In genomic region chr17:25835301-25835700, GRCm38 (mm10) we compare ENCODE assay signal across 10 mouse cellular contexts. TPM values are rescaled to one million over a fixed set of nuclear protein-coding genes. Genes with fewer than 3 reads are reported as not detected.
DNase-seq lines count a peak whose midpoint lies in the region; ATAC-seq lines count a peak whose summit lies in the region.
"Had no signal": no experiment of that assay in that cellular context is flagged by ENCODE, and none has a peak within 500 bp of the region (broad histone marks: within the 10 kb centered on the region; RNA-seq: fewer than 3 reads in every experiment).

No protein-coding gene starts in this region.

- no peak overlapping the region for H3K27ac ChIP-seq in heart, embryonic 13.5 days (replicated peaks)
- H3K27ac ChIP-seq in brown adipose tissue, adult 24 weeks (replicated peaks; ENCODE audit: low read depth, low read length), result no peak overlapping the region
- no peak overlapping the region for H3K27ac ChIP-seq in hindbrain, embryonic 11.5 days (ENCODE audit: low read depth, low read length)
- no peak overlapping the region for H3K27ac ChIP-seq in midbrain, embryonic 12.5 days (replicated peaks)

- 91% methylated on average over 7 of the region's 7 CpGs for WGBS in heart, embryonic 13.5 days
- 90% methylated on average over 7 of the region's 7 CpGs for WGBS in hindbrain, embryonic 11.5 days
- WGBS in midbrain, embryonic 12.5 days, result 94% methylated on average over 7 of the region's 7 CpGs

- H3K9me3 ChIP-seq in heart, embryonic 13.5 days, result no peaks in the 10 kb centered on the region
- no peaks in the 10 kb centered on the region for H3K9me3 ChIP-seq in hindbrain, embryonic 11.5 days (ENCODE audit: control insufficient read depth, low read length)
- H3K9me3 ChIP-seq in midbrain, embryonic 12.5 days, result no peaks in the 10 kb centered on the region

- H3K36me3 ChIP-seq in heart, embryonic 13.5 days, result peaks cover 63% of the 10 kb centered on the region
- H3K36me3 ChIP-seq in hindbrain, embryonic 11.5 days (ENCODE audit: control insufficient read depth, insufficient read depth, low read length), result peaks cover 21% of the 10 kb centered on the region
- H3K36me3 ChIP-seq in midbrain, embryonic 12.5 days, result peaks cover 39% of the 10 kb centered on the region

- peak overlapping the region; percentile 99 for H3K4me2 ChIP-seq in heart, embryonic 13.5 days
- H3K4me2 ChIP-seq in hindbrain, embryonic 11.5 days (replicated peaks; ENCODE audit: low read depth, low read length), result peak overlapping the region; percentile 7; the same call in 1 of the 2 replicates
- H3K4me2 ChIP-seq in midbrain, embryonic 12.5 days (replicated peaks), result peak overlapping the region; percentile 10; the same call in 1 of the 2 replicates

- peak overlapping the region; percentile 74; the same call in 1 of the 2 replicates for H3K4me3 ChIP-seq in heart, embryonic 13.5 days
- peak overlapping the region; percentile 76; the same call in 1 of the 2 replicates for H3K4me3 ChIP-seq in brown adipose tissue, adult 24 weeks (ENCODE audit: insufficient read depth, low read depth, low read length)
- no peak overlapping the region for H3K4me3 ChIP-seq in hindbrain, embryonic 11.5 days (ENCODE audit: low read depth, low read length)
- H3K4me3 ChIP-seq in midbrain, embryonic 12.5 days, result no peak overlapping the region

- peaks cover 68% of the 10 kb centered on the region for H3K4me1 ChIP-seq in heart, embryonic 13.5 days
- peaks cover 25% of the 10 kb centered on the region for H3K4me1 ChIP-seq in brown adipose tissue, adult 24 weeks (ENCODE audit: control insufficient read depth, insufficient read depth, insufficient read length, low read length)
- peaks cover 37% of the 10 kb centered on the region for H3K4me1 ChIP-seq in hindbrain, embryonic 11.5 days (replicated peaks; ENCODE audit: control insufficient read depth, insufficient read depth, low read length)
- H3K4me1 ChIP-seq in midbrain, embryonic 12.5 days, result peaks cover 73% of the 10 kb centered on the region

- H3K9ac ChIP-seq in heart, embryonic 13.5 days, result peak overlapping the region; percentile 92
- no peak overlapping the region for H3K9ac ChIP-seq in hindbrain, embryonic 11.5 days (ENCODE audit: low read depth, low read length)
- 0 out of 2 replicates have a peak overlapping the region, but pooled peaks have one; percentile 8 for H3K9ac ChIP-seq in midbrain, embryonic 12.5 days (replicated peaks)

- no peaks in the 10 kb centered on the region for H3K27me3 ChIP-seq in heart, embryonic 13.5 days (replicated peaks)
- no peaks in the 10 kb centered on the region for H3K27me3 ChIP-seq in hindbrain, embryonic 11.5 days (ENCODE audit: control insufficient read depth, insufficient read depth, low read length)
- no peaks in the 10 kb centered on the region for H3K27me3 ChIP-seq in midbrain, embryonic 12.5 days

- ATAC-seq in heart, embryonic 13.5 days (ENCODE audit: extremely low read depth, insufficient number of reproducible peaks, low FRiP score, low TSS enrichment), result no peak
- no peak for ATAC-seq in hindbrain, embryonic 11.5 days (ENCODE audit: low FRiP score)
- no peak for ATAC-seq in midbrain, embryonic 12.5 days (ENCODE audit: low FRiP score, low read depth)
- no peak for ATAC-seq in erythroid progenitor cell, adult 5-6 weeks (replicated peaks; ENCODE audit: low FRiP score, poor library complexity, severe bottlenecking)

- no peak for DNase-seq in heart, adult 8-10 months (ENCODE audit: low spot score)
- DNase-seq in hindbrain, embryonic 11.5 days (ENCODE audit: low spot score), result no peak
- DNase-seq in cerebellum, adult 11 months, result no peak
- DNase-seq in adrenal gland, adult 8-10 months, result no peak

RNA-seq across cellular contexts. Expression of gene Rhbdl1, which starts 1.8 kb away (rescaled TPM):
- 0.45 and 0.98 TPM in 2 replicates for polyA plus RNA-seq in heart, embryonic 13.5 days (2015; fragmentation: Nextera tagmentation; extraction: Ambion mirVana)
- total RNA-seq in heart, adult 8-10 months (2022), result 1 to 10 TPM in 3 of 4 experiments, under 1 TPM in 1; 0.97 to 5.1 (median 1.6) TPM
- 3.4 and 5.0 TPM in 2 replicates for polyA plus RNA-seq in brown adipose tissue, adult 24 weeks (2012; ENCODE audit: insufficient read depth, insufficient read length, missing spikeins)
- 3.1 TPM in 2 replicates for polyA plus RNA-seq in hindbrain, embryonic 11.5 days (2014; fragmentation: Nextera tagmentation; extraction: Ambion mirVana)
- polyA plus RNA-seq in midbrain, embryonic 12.5 days (2016; fragmentation: Nextera tagmentation; extraction: Ambion mirVana), result 5.8 and 6.0 TPM in 2 replicates
- total RNA-seq in erythroid progenitor cell, adult 5-6 weeks (2015; ENCODE audit: low replicate concordance), result 4.6 TPM in 1 of 2 replicates, not detected in the other
- 0.77 TPM in 1 of 2 replicates, not detected in the other for total RNA-seq in erythroid progenitor cell, adult 5-6 weeks (2017; ENCODE audit: low replicate concordance)
- 10 to 100 TPM; 14.7 to 79.0 (median 33.0) TPM for total RNA-seq in adrenal gland, adult 8-10 months (2022)
- total RNA-seq: hematopoietic stem cell, adult 5-6 weeks had no signal

RNA-seq across cellular contexts. Expression of gene Stub1, which starts 2.1 kb away (rescaled TPM):
- polyA plus RNA-seq in heart, embryonic 13.5 days (2015; fragmentation: Nextera tagmentation; extraction: Ambion mirVana), result 287 and 324 TPM in 2 replicates
- total RNA-seq in heart, adult 8-10 months (2022), result 100 to 1,000 TPM; 129 to 137 (median 130) TPM
- 65.3 and 69.4 TPM in 2 replicates for polyA plus RNA-seq in brown adipose tissue, adult 24 weeks (2012; ENCODE audit: insufficient read depth, insufficient read length, missing spikeins)
- 290 and 306 TPM in 2 replicates for polyA plus RNA-seq in hindbrain, embryonic 11.5 days (2014; fragmentation: Nextera tagmentation; extraction: Ambion mirVana)
- 277 and 283 TPM in 2 replicates for polyA plus RNA-seq in midbrain, embryonic 12.5 days (2016; fragmentation: Nextera tagmentation; extraction: Ambion mirVana)
- 58.7 and 86.4 TPM in 2 replicates for total RNA-seq in erythroid progenitor cell, adult 5-6 weeks (2015; ENCODE audit: low replicate concordance)
- total RNA-seq in erythroid progenitor cell, adult 5-6 weeks (2017; ENCODE audit: low replicate concordance), result 47.1 and 58.4 TPM in 2 replicates
- 100 to 1,000 TPM; 184 to 246 (median 214) TPM for total RNA-seq in adrenal gland, adult 8-10 months (2022)

RNA-seq across cellular contexts. Expression of gene Gm20683, which starts 6.3 kb away (rescaled TPM):
- polyA plus RNA-seq in heart, embryonic 13.5 days (2015; fragmentation: Nextera tagmentation; extraction: Ambion mirVana), result 2.3 and 2.4 TPM in 2 replicates
- 1 to 10 TPM; 2.2 to 4.4 (median 3.8) TPM for total RNA-seq in heart, adult 8-10 months (2022)
- 0.95 and 1.6 TPM in 2 replicates for polyA plus RNA-seq in brown adipose tissue, adult 24 weeks (2012; ENCODE audit: insufficient read depth, insufficient read length, missing spikeins)
- polyA plus RNA-seq in hindbrain, embryonic 11.5 days (2014; fragmentation: Nextera tagmentation; extraction: Ambion mirVana), result 1.3 and 1.7 TPM in 2 replicates
- 2.5 and 3.7 TPM in 2 replicates for polyA plus RNA-seq in midbrain, embryonic 12.5 days (2016; fragmentation: Nextera tagmentation; extraction: Ambion mirVana)
- 1.3 and 1.4 TPM in 2 replicates for total RNA-seq in erythroid progenitor cell, adult 5-6 weeks (2015; ENCODE audit: low replicate concordance)
- total RNA-seq in erythroid progenitor cell, adult 5-6 weeks (2017; ENCODE audit: low replicate concordance), result 1.8 TPM in 1 of 2 replicates, not detected in the other
- 10 to 100 TPM in 3 of 4 experiments, 1 to 10 TPM in 1; 7.3 to 36.4 (median 20.8) TPM for total RNA-seq in adrenal gland, adult 8-10 months (2022)
- total RNA-seq: common myeloid progenitor, adult 5-6 weeks had no signal

RNA-seq across cellular contexts. Expression of gene Jmjd8, which starts 6.6 kb away (rescaled TPM):
- polyA plus RNA-seq in heart, embryonic 13.5 days (2015; fragmentation: Nextera tagmentation; extraction: Ambion mirVana), result 36.7 and 37.4 TPM in 2 replicates
- total RNA-seq in heart, adult 8-10 months (2022), result 10 to 100 TPM; 34.2 to 39.6 (median 34.8) TPM
- polyA plus RNA-seq in brown adipose tissue, adult 24 weeks (2012; ENCODE audit: insufficient read depth, insufficient read length, missing spikeins), result 29.2 and 37.3 TPM in 2 replicates
- polyA plus RNA-seq in hindbrain, embryonic 11.5 days (2014; fragmentation: Nextera tagmentation; extraction: Ambion mirVana), result 46.3 and 54.0 TPM in 2 replicates
- polyA plus RNA-seq in midbrain, embryonic 12.5 days (2016; fragmentation: Nextera tagmentation; extraction: Ambion mirVana), result 70.7 and 71.1 TPM in 2 replicates
- total RNA-seq in erythroid progenitor cell, adult 5-6 weeks (2015; ENCODE audit: low replicate concordance), result 5.4 and 6.1 TPM in 2 replicates
- 2.7 and 9.1 TPM in 2 replicates for total RNA-seq in erythroid progenitor cell, adult 5-6 weeks (2017; ENCODE audit: low replicate concordance)
- total RNA-seq in adrenal gland, adult 8-10 months (2022), result 100 to 1,000 TPM; 104 to 137 (median 119) TPM

RNA-seq across cellular contexts. Expression of gene Rhot2, which starts 9.3 kb away (rescaled TPM):
- 18.3 and 22.1 TPM in 2 replicates for polyA plus RNA-seq in heart, embryonic 13.5 days (2015; fragmentation: Nextera tagmentation; extraction: Ambion mirVana)
- total RNA-seq in heart, adult 8-10 months (2022), result 100 to 1,000 TPM; 128 to 153 (median 135) TPM
- 69.0 and 72.5 TPM in 2 replicates for polyA plus RNA-seq in brown adipose tissue, adult 24 weeks (2012; ENCODE audit: insufficient read depth, insufficient read length, missing spikeins)
- 7.9 and 9.3 TPM in 2 replicates for polyA plus RNA-seq in hindbrain, embryonic 11.5 days (2014; fragmentation: Nextera tagmentation; extraction: Ambion mirVana)
- 17.7 and 21.1 TPM in 2 replicates for polyA plus RNA-seq in midbrain, embryonic 12.5 days (2016; fragmentation: Nextera tagmentation; extraction: Ambion mirVana)
- 34.4 and 37.1 TPM in 2 replicates for total RNA-seq in erythroid progenitor cell, adult 5-6 weeks (2015; ENCODE audit: low replicate concordance)
- total RNA-seq in erythroid progenitor cell, adult 5-6 weeks (2017; ENCODE audit: low replicate concordance), result 39.1 and 41.5 TPM in 2 replicates
- total RNA-seq in adrenal gland, adult 8-10 months (2022), result 100 to 1,000 TPM in 3 of 4 experiments, 10 to 100 TPM in 1; 89.3 to 155 (median 139) TPM

Comparison
In these comparisons a context has a peak if more than half of its experiments do, and no peak if none do; other contexts are left out.
1. H3K4me2 ChIP-seq: peak in every context shown above with its lines; median percentile 99 in heart, embryonic 13.5 days; 10 in midbrain, embryonic 12.5 days; 7 in hindbrain, embryonic 11.5 days.
2. H3K4me3 ChIP-seq: peak in heart, embryonic 13.5 days (single experiment) and brown adipose tissue, adult 24 weeks (single experiment); none in hindbrain, embryonic 11.5 days (single experiment) and midbrain, embryonic 12.5 days (single experiment).